29 mouse cellular contexts compared by ENCODE assay signal in genomic region chr1:184717691-184718200, GRCm38 (mm10). TPM values are rescaled to one million over a fixed set of nuclear protein-coding genes. Genes with fewer than 3 reads are reported as not detected.
DNase-seq lines count a peak whose midpoint lies in the region; ATAC-seq lines count a peak whose summit lies in the region.
"Had no signal": no experiment of that assay in that cellular context is flagged by ENCODE, and none has a peak within 500 bp of the region (broad histone marks: within the 10 kb centered on the region; RNA-seq: fewer than 3 reads in every experiment).

No protein-coding gene starts in this region.

- DNase-seq in embryo, embryonic 11 days, result peak; percentile 29
- no peak for DNase-seq in embryo, embryonic 10.5 days (ENCODE audit: low spot score)
- peak; percentile 51 for DNase-seq in hindbrain, embryonic 11.5 days (ENCODE audit: low spot score)
- DNase-seq in midbrain, embryonic 11.5 days (ENCODE audit: low spot score, missing footprints), result peak; percentile 91
- DNase-seq in T-cell, adult 2 months (ENCODE audit: low spot score), result no peak
- DNase-seq: adrenal gland, postnatal 14 days; cerebellum, adult 11-12 months; cerebellum, adult 9-11 months; gastrocnemius, postnatal 25 days; heart, postnatal 14 days; kidney, adult 8-10 months; kidney, postnatal 10 days; layer of hippocampus, adult 9-11 months; liver, embryonic 13.5 days; lung, adult 2 months; lung, postnatal 14 days; right cerebral cortex, postnatal 4 days; thymus, adult 18-20 months; thymus, postnatal 25 days had no signal

- no peaks in the 10 kb centered on the region for H3K36me3 ChIP-seq in hindbrain, embryonic 11.5 days (ENCODE audit: control insufficient read depth, insufficient read depth, low read length)
- no peaks in the 10 kb centered on the region for H3K36me3 ChIP-seq in hindbrain, embryonic 12.5 days
- no peaks in the 10 kb centered on the region for H3K36me3 ChIP-seq in midbrain, embryonic 11.5 days (ENCODE audit: control insufficient read depth, insufficient read depth, low read length)
- no peaks in the 10 kb centered on the region for H3K36me3 ChIP-seq in midbrain, embryonic 15.5 days (replicated peaks)
- H3K36me3 ChIP-seq: embryonic facial prominence, embryonic 12.5 days; heart, embryonic 12.5 days; hindbrain, embryonic 15.5 days; limb, embryonic 10.5 days; limb, embryonic 15.5 days; liver, embryonic 13.5 days had no signal

- H3K27me3 ChIP-seq in hindbrain, embryonic 11.5 days (ENCODE audit: control insufficient read depth, insufficient read depth, low read length), result peaks cover 82% of the 10 kb centered on the region
- H3K27me3 ChIP-seq in hindbrain, embryonic 12.5 days, result peaks cover 99% of the 10 kb centered on the region
- H3K27me3 ChIP-seq in midbrain, embryonic 11.5 days (ENCODE audit: control insufficient read depth, insufficient read depth, low read length), result peaks cover 89% of the 10 kb centered on the region
- H3K27me3 ChIP-seq in midbrain, embryonic 15.5 days (replicated peaks), result peaks cover 95% of the 10 kb centered on the region

- H3K4me3 ChIP-seq in hindbrain, embryonic 11.5 days (ENCODE audit: low read depth, low read length), result no peak overlapping the region
- no peak overlapping the region for H3K4me3 ChIP-seq in hindbrain, embryonic 12.5 days
- no peak overlapping the region for H3K4me3 ChIP-seq in midbrain, embryonic 11.5 days (ENCODE audit: low read depth, low read length)
- no peak overlapping the region for H3K4me3 ChIP-seq in midbrain, embryonic 15.5 days
- H3K4me3 ChIP-seq: hindbrain, embryonic 15.5 days had no signal

- no peak overlapping the region for H3K4me2 ChIP-seq in hindbrain, embryonic 11.5 days (replicated peaks; ENCODE audit: low read depth, low read length)
- no peak overlapping the region for H3K4me2 ChIP-seq in hindbrain, embryonic 12.5 days (replicated peaks)
- no peak overlapping the region for H3K4me2 ChIP-seq in midbrain, embryonic 11.5 days
- no peak overlapping the region for H3K4me2 ChIP-seq in midbrain, embryonic 15.5 days

- no peak for ATAC-seq in hindbrain, embryonic 11.5 days (ENCODE audit: low FRiP score)
- ATAC-seq in hindbrain, embryonic 12.5 days (ENCODE audit: low FRiP score), result no peak
- ATAC-seq in midbrain, embryonic 11.5 days (ENCODE audit: low FRiP score), result no peak
- ATAC-seq in midbrain, embryonic 15.5 days (replicated peaks), result no peak
- ATAC-seq: forebrain, embryonic 14.5 days; Patski had no signal

- no peak overlapping the region for H3K27ac ChIP-seq in hindbrain, embryonic 11.5 days (ENCODE audit: low read depth, low read length)
- H3K27ac ChIP-seq in hindbrain, embryonic 12.5 days, result no peak overlapping the region
- H3K27ac ChIP-seq in midbrain, embryonic 11.5 days (ENCODE audit: low read depth, low read length), result no peak overlapping the region
- no peak overlapping the region for H3K27ac ChIP-seq in midbrain, embryonic 15.5 days
- H3K27ac ChIP-seq: embryonic facial prominence, embryonic 12.5 days; hindbrain, embryonic 15.5 days; limb, embryonic 10.5 days; limb, embryonic 15.5 days; liver, embryonic 13.5 days; stomach, postnatal 0 days had no signal

- H3K9me3 ChIP-seq in hindbrain, embryonic 11.5 days (ENCODE audit: control insufficient read depth, low read length), result no peaks in the 10 kb centered on the region
- H3K9me3 ChIP-seq in hindbrain, embryonic 12.5 days (replicated peaks), result no peaks in the 10 kb centered on the region
- H3K9me3 ChIP-seq in midbrain, embryonic 11.5 days (ENCODE audit: control insufficient read depth, low read length), result no peaks in the 10 kb centered on the region
- H3K9me3 ChIP-seq in midbrain, embryonic 15.5 days, result no peaks in the 10 kb centered on the region
- H3K9me3 ChIP-seq: embryonic facial prominence, embryonic 12.5 days; heart, embryonic 12.5 days; hindbrain, embryonic 15.5 days; limb, embryonic 10.5 days; limb, embryonic 15.5 days; liver, embryonic 13.5 days had no signal

- WGBS in hindbrain, embryonic 11.5 days, result under 1% methylated on average over 12 of the region's 12 CpGs
- WGBS in hindbrain, embryonic 12.5 days, result 2% methylated on average over 12 of the region's 12 CpGs
- 1% methylated on average over 12 of the region's 12 CpGs for WGBS in midbrain, embryonic 11.5 days
- WGBS in midbrain, embryonic 15.5 days, result under 1% methylated on average over 12 of the region's 12 CpGs

- H3K4me1 ChIP-seq in hindbrain, embryonic 11.5 days (replicated peaks; ENCODE audit: control insufficient read depth, insufficient read depth, low read length), result no peaks in the 10 kb centered on the region; the same call in 1 of the 2 replicates
- no peaks in the 10 kb centered on the region for H3K4me1 ChIP-seq in hindbrain, embryonic 12.5 days
- H3K4me1 ChIP-seq in midbrain, embryonic 11.5 days (ENCODE audit: control insufficient read depth, insufficient read depth, low read length), result no peaks in the 10 kb centered on the region
- peaks cover 3% of the 10 kb centered on the region; the same call in 1 of the 2 replicates for H3K4me1 ChIP-seq in midbrain, embryonic 15.5 days
- H3K4me1 ChIP-seq: embryonic facial prominence, embryonic 12.5 days; hindbrain, embryonic 15.5 days; liver, embryonic 13.5 days had no signal

- H3K9ac ChIP-seq in hindbrain, embryonic 11.5 days (ENCODE audit: low read depth, low read length), result no peak overlapping the region
- no peak overlapping the region for H3K9ac ChIP-seq in hindbrain, embryonic 12.5 days
- no peak overlapping the region for H3K9ac ChIP-seq in midbrain, embryonic 11.5 days (ENCODE audit: low read length)
- H3K9ac ChIP-seq in midbrain, embryonic 15.5 days, result no peak overlapping the region
- H3K9ac ChIP-seq: embryonic facial prominence, embryonic 12.5 days; heart, embryonic 12.5 days; hindbrain, embryonic 15.5 days; limb, embryonic 15.5 days; liver, embryonic 13.5 days had no signal

RNA-seq across cellular contexts. Expression of gene Hlx, which starts 14.7 kb away (rescaled TPM):
- polyA plus RNA-seq in hindbrain, embryonic 11.5 days (2014; fragmentation: Nextera tagmentation; extraction: Ambion mirVana), result 3.9 and 4.1 TPM in 2 replicates
- 5.6 and 9.1 TPM in 2 replicates for polyA plus RNA-seq in hindbrain, embryonic 12.5 days (2016; fragmentation: Nextera tagmentation; extraction: Ambion mirVana)
- 2.2 and 2.7 TPM in 2 replicates for polyA plus RNA-seq in midbrain, embryonic 11.5 days (2014; fragmentation: Nextera tagmentation; extraction: Ambion mirVana)
- 1.7 and 2.2 TPM in 2 replicates for polyA plus RNA-seq in midbrain, embryonic 15.5 days (2015; fragmentation: Nextera tagmentation; extraction: Ambion mirVana)

Comparison
In these comparisons a context has a peak if more than half of its experiments do, and no peak if none do; other contexts are left out.
1. DNase-seq: peak in embryo, embryonic 11 days (single experiment), hindbrain, embryonic 11.5 days (single experiment) and midbrain, embryonic 11.5 days (single experiment); none in embryo, embryonic 10.5 days (single experiment) and T-cell, adult 2 months (single experiment).